Mouse (Mus musculus) heart, postnatal 0 days (tissue): ENCODE results near the gene Coro2b.

ENCODE experiments used
- CTCF ChIP-seq: IDR thresholded peaks from 2 replicates; pipeline ENCODE4 v1.5.1; 2016; ENCODE audit warnings: antibody characterized with exemption, control low read depth, low read depth
- EP300 ChIP-seq: IDR thresholded peaks from 2 replicates; pipeline ENCODE4 v1.6.1; 2016; ENCODE audit warnings: antibody characterized with exemption, low read depth

DNA sequence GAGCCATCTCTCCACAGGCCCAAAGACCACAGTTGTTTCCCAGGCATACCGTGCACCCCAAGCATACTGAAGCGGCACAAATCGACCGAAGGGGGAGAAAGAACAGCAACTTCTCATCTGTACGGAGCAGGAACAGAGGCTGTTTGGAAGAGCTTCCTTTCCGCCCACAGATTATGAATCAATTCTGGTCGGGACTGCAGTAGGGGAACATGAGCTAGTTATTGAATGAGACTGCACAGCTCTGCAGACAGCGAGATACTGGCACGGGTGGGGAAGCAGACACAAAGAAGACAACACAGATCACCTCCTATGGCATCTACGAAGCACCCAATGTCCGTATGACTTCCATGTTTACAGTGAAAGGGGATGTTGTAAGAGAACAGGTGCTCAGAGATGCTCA is 8.3 kb downstream of the Coro2b start:
- TF ChIP-seq CTCF (no peak), EP300 (no peak)
